Mouse (Mus musculus) C2C12 (cell line): ENCODE measurements around the gene Tssk2. TPM values are rescaled to one million over a fixed set of nuclear protein-coding genes. Genes with fewer than 3 reads are reported as not detected.

Experiments used
- H3K27me3 ChIP-seq: one replicate; pipeline ENCODE4 v1.6.1; 2011; ENCODE audit not compliant: control insufficient read depth, insufficient read depth, insufficient read length
- H3K36me3 ChIP-seq: one replicate; pipeline ENCODE4 v1.6.1; 2011; ENCODE audit not compliant: control insufficient read depth, insufficient read depth
- H3K4me3 ChIP-seq: one replicate; pipeline ENCODE4 v1.5.1; 2011; ENCODE audit warnings: mild to moderate bottlenecking, control low read depth; ENCODE audit not compliant: poor library complexity, insufficient read depth, severe bottlenecking
- H3K79me2 ChIP-seq: one replicate; pipeline ENCODE4 v1.6.1; 2011; ENCODE audit not compliant: control insufficient read depth, insufficient read depth
- H3K79me3 ChIP-seq: one replicate; pipeline ENCODE4 v1.6.1; 2011; ENCODE audit warnings: low read depth, control low read depth
- H3ac ChIP-seq: one replicate; pipeline ENCODE3; 2011; ENCODE audit warnings: low read depth; ENCODE audit not compliant: control insufficient read depth, insufficient read length
- CEBPB ChIP-seq: IDR thresholded peaks from one replicate; pipeline ENCODE4 v1.6.1; 2011; ENCODE audit warnings: low read depth, mild to moderate bottlenecking, control low read depth, moderate library complexity
- CTCF ChIP-seq: IDR thresholded peaks from one replicate; pipeline ENCODE4 v1.5.1; 2011; ENCODE audit not compliant: control insufficient read depth, insufficient read depth, insufficient read length
- FOSL1 ChIP-seq: IDR thresholded peaks from one replicate; pipeline ENCODE4 v1.8.0; 2011; ENCODE audit warnings: mild to moderate bottlenecking, low read length; ENCODE audit not compliant: poor library complexity, insufficient read depth, severe bottlenecking
- MAX ChIP-seq: IDR thresholded peaks from one replicate; pipeline ENCODE4 v1.6.1; 2011; ENCODE audit warnings: mild to moderate bottlenecking, control low read depth
- MYOD1 ChIP-seq: IDR thresholded peaks from one replicate; pipeline ENCODE4 v1.6.1; 2011; ENCODE audit warnings: low read depth; ENCODE audit not compliant: control insufficient read depth, insufficient read length
- MYOG ChIP-seq: IDR thresholded peaks from one replicate; pipeline ENCODE4 v1.6.1; 2011; ENCODE audit not compliant: control insufficient read depth, insufficient read length; ENCODE audit errors: extremely low read depth
- USF1 ChIP-seq: IDR thresholded peaks from one replicate; pipeline ENCODE4 v1.6.1; 2011; ENCODE audit warnings: low read depth, mild to moderate bottlenecking, control low read depth, moderate library complexity
- long read RNA-seq, 2 experiments: library from polyadenylated mRNA; unstranded; transcript quantifications; one replicate each; pipeline ENCODE4 v2.0.0; 2019 to 2020
- polyA plus RNA-seq: library from polyadenylated mRNA; unstranded; fragments of >200 nt; fragmentation: generic; extraction: Trizol; gene quantifications from one replicate; pipeline ENCODE4 v1.2.1, GENCODE M21; 2012; ENCODE audit warnings: missing spikeins

Tssk2 gene
- polyA plus RNA-seq = 0.05 TPM
- long read RNA-seq, experiment 1 = 0 reads
- long read RNA-seq, experiment 2 = 0 reads

DNA sequence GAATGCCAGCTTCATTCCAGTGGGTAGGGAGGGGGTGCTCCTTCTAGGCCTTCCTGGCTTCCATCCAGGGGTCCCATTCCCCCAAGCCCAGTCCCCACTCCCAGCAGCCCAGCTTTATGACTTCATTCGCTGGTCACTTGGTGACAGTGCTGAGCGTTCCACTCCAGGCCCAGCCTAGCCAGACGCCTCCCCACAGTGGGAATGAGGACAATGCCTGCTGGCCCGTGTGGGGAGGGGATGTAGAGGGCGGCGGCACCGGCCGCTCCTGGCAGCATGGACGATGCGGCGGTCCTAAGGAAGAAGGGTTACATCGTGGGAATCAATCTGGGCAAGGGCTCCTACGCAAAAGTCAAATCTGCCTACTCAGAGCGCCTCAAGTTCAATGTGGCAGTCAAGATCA lies at the start of gene Tssk2, which contains the start of gene Dgcr2:
Gene Tssk2 (plus strand): TSS at position 176 of the 400 bp plus-strand sequence.
Gene Dgcr2 (minus strand): TSS at position 101 of the 400 bp plus-strand sequence.
- peaks cover 29% of the 10 kb centered on the region for H3K36me3 ChIP-seq
- TF ChIP-seq USF1 = no peak
- TF ChIP-seq MYOD1 = no peak
- no peak for TF ChIP-seq MAX
- no peak within 1 kb of the TSS for H3K4me3 ChIP-seq
- no peak within 1 kb of the TSS for H3ac ChIP-seq
- H3K27me3 ChIP-seq = no peaks in the 10 kb centered on the region
- no peaks in the 10 kb centered on the region for H3K79me3 ChIP-seq
- H3K79me2 ChIP-seq = no peaks in the 10 kb centered on the region

DNA sequence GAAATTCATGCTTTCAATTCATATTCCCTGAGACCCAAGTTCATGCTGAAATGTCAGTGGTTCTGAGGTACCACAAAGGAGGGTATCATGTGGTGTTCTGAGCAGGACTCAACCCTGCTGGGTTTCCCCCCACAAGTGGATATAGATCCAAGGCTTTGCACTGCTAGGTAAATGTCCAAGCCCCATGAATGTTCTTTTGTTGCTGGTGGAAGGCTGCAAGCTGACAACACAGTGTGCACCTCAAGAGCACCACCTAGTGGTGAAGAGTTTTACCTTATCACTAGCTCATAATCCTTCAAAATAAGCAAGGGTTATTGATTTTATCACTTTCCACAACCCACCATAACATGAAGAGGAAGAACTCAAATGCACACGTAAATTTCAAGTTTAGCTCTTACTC lies 49.5 kb upstream of the Tssk2 start:
- peaks cover 71% of the 10 kb centered on the region for H3K36me3 ChIP-seq
- no peak overlapping the region for H3ac ChIP-seq
- no peak overlapping the region for H3K4me3 ChIP-seq
- no peaks in the 10 kb centered on the region for H3K27me3 ChIP-seq
- no peaks in the 10 kb centered on the region for H3K79me3 ChIP-seq
- no peaks in the 10 kb centered on the region for H3K79me2 ChIP-seq
- TF ChIP-seq MYOG = no peak
- TF ChIP-seq MYOD1 = no peak
- no peak for TF ChIP-seq CEBPB
- no peak for TF ChIP-seq USF1
- no peak for TF ChIP-seq FOSL1
- TF ChIP-seq MAX = no peak
- TF ChIP-seq CTCF = no peak

DNA sequence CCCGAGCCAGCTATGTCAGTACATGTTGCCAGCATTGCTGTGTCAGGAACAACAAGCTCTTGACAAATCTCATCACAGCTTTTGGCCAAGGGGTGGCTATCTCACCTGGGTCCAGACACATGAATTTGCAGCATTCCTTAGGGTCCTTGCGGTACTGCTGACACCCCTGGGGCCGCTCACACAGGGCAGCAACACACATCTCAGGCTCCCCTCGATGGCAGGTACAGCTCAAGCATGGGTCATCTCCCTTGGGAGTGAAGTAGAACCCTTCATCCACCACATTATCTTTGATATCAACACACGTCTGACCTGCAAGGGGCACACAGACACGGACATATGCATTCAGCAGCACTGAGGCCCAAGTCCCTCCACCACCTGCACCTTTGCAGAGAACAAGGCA lies 49.0 kb upstream of the Tssk2 start:
- Histone ChIP-seq H3ac (no peak overlapping the region), H3K4me3 (no peak overlapping the region), H3K36me3 (peaks cover 73% of the 10 kb centered on the region), H3K79me3 (no peaks in the 10 kb centered on the region), H3K79me2 (no peaks in the 10 kb centered on the region), H3K27me3 (no peaks in the 10 kb centered on the region)
- TF ChIP-seq USF1 (no peak), FOSL1 (no peak), CEBPB (no peak), MYOG (no peak), MAX (no peak), MYOD1 (no peak), CTCF (no peak)

GRCm38 (mm10) chr16:17851331-17851730 lies 47.1 kb upstream of the Tssk2 start:
- TF ChIP-seq MYOG (no peak), USF1 (no peak), MAX (no peak), FOSL1 (no peak), CEBPB (no peak), MYOD1 (no peak), CTCF (no peak)
- no peaks in the 10 kb centered on the region for H3K79me2 ChIP-seq
- no peak overlapping the region for H3ac ChIP-seq
- H3K79me3 ChIP-seq = no peaks in the 10 kb centered on the region
- no peak overlapping the region for H3K4me3 ChIP-seq
- peaks cover 74% of the 10 kb centered on the region for H3K36me3 ChIP-seq
- no peaks in the 10 kb centered on the region for H3K27me3 ChIP-seq

GRCm38 (mm10) chr16:17851860-17852259 lies 46.6 kb upstream of the Tssk2 start:
- H3K27me3 ChIP-seq = no peaks in the 10 kb centered on the region
- peaks cover 74% of the 10 kb centered on the region for H3K36me3 ChIP-seq
- no peak overlapping the region for H3K4me3 ChIP-seq
- no peak for TF ChIP-seq FOSL1
- no peak for TF ChIP-seq MYOD1
- no peak for TF ChIP-seq MAX
- no peak for TF ChIP-seq MYOG
- no peak for TF ChIP-seq CEBPB
- TF ChIP-seq CTCF = no peak
- no peak for TF ChIP-seq USF1
- no peaks in the 10 kb centered on the region for H3K79me3 ChIP-seq
- H3K79me2 ChIP-seq = no peaks in the 10 kb centered on the region
- H3ac ChIP-seq = no peak overlapping the region

DNA sequence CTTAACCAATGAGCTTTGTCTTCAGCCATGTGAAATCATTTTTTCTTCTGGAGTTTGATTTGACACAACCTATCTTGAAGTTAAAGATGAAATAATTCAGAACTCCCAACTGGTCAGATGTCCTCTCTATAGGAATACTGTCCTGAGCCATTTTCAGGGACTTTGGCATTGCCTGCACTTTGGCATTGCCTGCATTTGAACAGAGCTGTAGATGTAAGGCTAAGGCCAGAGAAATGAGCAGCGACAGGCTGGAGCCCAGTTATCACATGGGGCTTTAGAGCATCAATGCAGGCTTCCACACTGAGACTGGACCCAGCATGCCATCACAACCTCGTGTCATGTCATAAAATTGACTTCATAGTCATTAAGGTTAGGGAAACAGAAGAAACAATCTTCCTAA lies 45.2 kb upstream of the Tssk2 start:
- H3K79me3 ChIP-seq = no peaks in the 10 kb centered on the region
- TF ChIP-seq MAX (no peak), CTCF (no peak)
- H3ac ChIP-seq = no peak overlapping the region
- no peaks in the 10 kb centered on the region for H3K79me2 ChIP-seq
- H3K27me3 ChIP-seq = no peaks in the 10 kb centered on the region
- peaks cover 76% of the 10 kb centered on the region for H3K36me3 ChIP-seq
- H3K4me3 ChIP-seq = no peak overlapping the region
